ENCODE assay signal across 24 mouse cellular contexts in genomic region chr8:122584981-122585380, GRCm38 (mm10). TPM values are rescaled to one million over a fixed set of nuclear protein-coding genes. Genes with fewer than 3 reads are reported as not detected.
DNase-seq lines count a peak whose midpoint lies in the region; ATAC-seq and TF ChIP-seq lines count a peak whose summit lies in the region.
"Had no signal": no experiment of that assay in that cellular context is flagged by ENCODE, and none has a peak within 500 bp of the region (broad histone marks: within the 10 kb centered on the region; RNA-seq: fewer than 3 reads in every experiment).

No protein-coding gene starts in this region.

- no peak for TF ChIP-seq EP300 in heart, postnatal 0 days (IDR thresholded peaks at IDR 0.05; ENCODE audit: low read depth)

- no peak overlapping the region for H3K9ac ChIP-seq in heart, postnatal 0 days (replicated peaks; ENCODE audit: low read depth, low read length)
- H3K9ac ChIP-seq: embryonic facial prominence, embryonic 13.5 days; heart, embryonic 12.5 days; hindbrain, embryonic 12.5 days; liver, embryonic 15.5 days; midbrain, embryonic 12.5 days had no signal

- 75% methylated on average over 9 of the region's 9 CpGs for WGBS in heart, postnatal 0 days
- 87% methylated on average over 9 of the region's 9 CpGs for WGBS in macrophage (ENCODE audit: missing documents)

- H3K27ac ChIP-seq in heart, postnatal 0 days (ENCODE audit: low read depth): no peak overlapping the region
- peak overlapping the region; percentile 34; the same call in 1 of the 2 replicates for H3K27ac ChIP-seq in embryonic fibroblast, embryonic 13.5 days (ENCODE audit: insufficient read depth, low read length)
- peak overlapping the region; percentile 68 for H3K27ac ChIP-seq in macrophage
- H3K27ac ChIP-seq: embryonic facial prominence, embryonic 13.5 days; hindbrain, embryonic 12.5 days; liver, embryonic 15.5 days; midbrain, embryonic 12.5 days had no signal

- no peak for DNase-seq in heart, postnatal 0 days (ENCODE audit: low spot score)
- DNase-seq in heart, adult 11 months: no peak
- DNase-seq in urinary bladder, postnatal 25 days (ENCODE audit: low spot score): no peak
- no peak for DNase-seq in gastrocnemius, adult 18-20 months (ENCODE audit: low spot score)
- no peak for DNase-seq in ovary, adult 18-20 months (ENCODE audit: low spot score)
- DNase-seq: cerebellum, adult 18-20 months; cerebellum, postnatal 25 days; embryo, embryonic 11 days; heart, postnatal 14 days; kidney, postnatal 36 days; left cerebral cortex, postnatal 4 days; liver; lung, postnatal 4 days; right cerebral cortex, postnatal 14 days; thymus, adult 18-20 months; thymus, postnatal 36 days had no signal

- no peak for TF ChIP-seq CTCF in heart, postnatal 0 days (IDR thresholded peaks at IDR 0.05; ENCODE audit: low read depth)
- TF ChIP-seq CTCF in embryonic fibroblast, embryonic 13.5 days (IDR thresholded peaks at IDR 0.05; ENCODE audit: borderline replicate concordance, insufficient read depth, low read length): no peak

- H3K4me3 ChIP-seq in heart, postnatal 0 days (ENCODE audit: low read depth, low read length): no peak overlapping the region
- no peak overlapping the region for H3K4me3 ChIP-seq in embryonic fibroblast, embryonic 13.5 days (ENCODE audit: insufficient read depth, low read length)
- H3K4me3 ChIP-seq in macrophage (ENCODE audit: inconsistent target): no peak overlapping the region
- H3K4me3 ChIP-seq: embryonic facial prominence, embryonic 13.5 days; heart, embryonic 12.5 days; hindbrain, embryonic 12.5 days; liver, embryonic 15.5 days; midbrain, embryonic 12.5 days had no signal

- no peaks in the 10 kb centered on the region for H3K9me3 ChIP-seq in heart, postnatal 0 days (replicated peaks; ENCODE audit: control insufficient read depth, low read length)
- H3K9me3 ChIP-seq: embryonic facial prominence, embryonic 13.5 days; heart, embryonic 12.5 days; hindbrain, embryonic 12.5 days; liver, embryonic 15.5 days; midbrain, embryonic 12.5 days had no signal

- no peaks in the 10 kb centered on the region for H3K79me2 ChIP-seq in macrophage (ENCODE audit: inconsistent target)

- H3K4me2 ChIP-seq in heart, postnatal 0 days (ENCODE audit: low read depth, low read length): no peak overlapping the region
- H3K4me2 ChIP-seq: embryonic facial prominence, embryonic 13.5 days; heart, embryonic 12.5 days; hindbrain, embryonic 12.5 days; midbrain, embryonic 12.5 days had no signal

- H3K27me3 ChIP-seq in heart, postnatal 0 days (ENCODE audit: control insufficient read depth, insufficient read depth, low read length): no peaks in the 10 kb centered on the region
- H3K27me3 ChIP-seq: embryonic facial prominence, embryonic 13.5 days; heart, embryonic 12.5 days; hindbrain, embryonic 12.5 days; liver, embryonic 15.5 days; midbrain, embryonic 12.5 days had no signal

- no peaks in the 10 kb centered on the region for H3K4me1 ChIP-seq in heart, postnatal 0 days (ENCODE audit: control insufficient read depth, insufficient read depth)
- peaks cover 11% of the 10 kb centered on the region for H3K4me1 ChIP-seq in embryonic fibroblast, embryonic 13.5 days (ENCODE audit: control insufficient read depth, insufficient read depth, low read length)

- H3K36me3 ChIP-seq in heart, postnatal 0 days (replicated peaks; ENCODE audit: control insufficient read depth, insufficient read depth, low read length): no peaks in the 10 kb centered on the region
- H3K36me3 ChIP-seq in macrophage (ENCODE audit: inconsistent target): no peaks in the 10 kb centered on the region
- H3K36me3 ChIP-seq: embryonic facial prominence, embryonic 13.5 days; heart, embryonic 12.5 days; hindbrain, embryonic 12.5 days; liver, embryonic 15.5 days; midbrain, embryonic 12.5 days had no signal

- peak; percentile 24; the same call in 1 of the 2 replicates for ATAC-seq in heart, postnatal 0 days (ENCODE audit: insufficient read depth, low read depth)
- ATAC-seq: forebrain, embryonic 14.5 days had no signal

- TF ChIP-seq POLR2A in embryonic fibroblast, embryonic 13.5 days (IDR thresholded peaks at IDR 0.05; ENCODE audit: low read depth, low read length): no peak

RNA-seq across cellular contexts. Expression of gene Aprt, which starts 8.3 kb away (rescaled TPM):
- 106 and 112 TPM in 2 replicates for total RNA-seq in heart, postnatal 0 days (2014; rRNA removed; ENCODE audit: low replicate concordance)
- polyA plus RNA-seq in heart, postnatal 0 days (2015; fragmentation: Nextera tagmentation; extraction: Ambion mirVana): 104 and 119 TPM in 2 replicates
- 140 and 214 TPM in 2 replicates for polyA plus RNA-seq in embryonic fibroblast, embryonic 13.5 days (2011; ENCODE audit: insufficient read length, low read depth, missing spikeins)
- 10 to 100 TPM; 16.7 to 82.3 (median 52.8) TPM for total RNA-seq in macrophage (2018; cell fraction: chromatin; rRNA removed)
- total RNA-seq in macrophage (2018; cell fraction: cytosol; rRNA removed): 100 to 1,000 TPM; 122 to 199 (median 155) TPM
- 100 to 1,000 TPM in 4 of 26 experiments, 10 to 100 TPM in 22; 46.0 to 149 (median 72.7) TPM for total RNA-seq in macrophage (2018; cell fraction: nucleus; rRNA removed)
- 89.7 to 305 TPM (median 145 TPM) in 3 replicates for polyA plus RNA-seq in macrophage (2018)
- total RNA-seq in gastrocnemius, adult 18-20 months (2021): 10 to 100 TPM; 39.6 to 40.1 TPM

RNA-seq across cellular contexts. Expression of gene Cdt1, which starts 17.2 kb away (rescaled TPM):
- total RNA-seq in heart, postnatal 0 days (2014; rRNA removed; ENCODE audit: low replicate concordance): 27.5 and 52.3 TPM in 2 replicates
- polyA plus RNA-seq in heart, postnatal 0 days (2015; fragmentation: Nextera tagmentation; extraction: Ambion mirVana): 9.9 and 10.0 TPM in 2 replicates
- 11.8 and 15.9 TPM in 2 replicates for polyA plus RNA-seq in embryonic fibroblast, embryonic 13.5 days (2011; ENCODE audit: insufficient read length, low read depth, missing spikeins)
- total RNA-seq in macrophage (2018; cell fraction: chromatin; rRNA removed): 10 to 100 TPM in 24 of 26 experiments, 1 to 10 TPM in 2; 5.9 to 60.1 (median 21.2) TPM
- total RNA-seq in macrophage (2018; cell fraction: cytosol; rRNA removed): 10 to 100 TPM; 14.4 to 42.5 (median 21.0) TPM
- total RNA-seq in macrophage (2018; cell fraction: nucleus; rRNA removed): 10 to 100 TPM; 11.5 to 96.2 (median 21.4) TPM
- 11.1 to 84.7 TPM (median 15.5 TPM) in 3 replicates for polyA plus RNA-seq in macrophage (2018)
- under 1 TPM; 0.30 to 0.66 TPM for total RNA-seq in gastrocnemius, adult 18-20 months (2021)

RNA-seq across cellular contexts. Expression of gene Galns, which starts 26.3 kb away (rescaled TPM):
- 11.6 and 16.1 TPM in 2 replicates for total RNA-seq in heart, postnatal 0 days (2014; rRNA removed; ENCODE audit: low replicate concordance)
- polyA plus RNA-seq in heart, postnatal 0 days (2015; fragmentation: Nextera tagmentation; extraction: Ambion mirVana): 5.7 and 7.2 TPM in 2 replicates
- 12.1 and 15.4 TPM in 2 replicates for polyA plus RNA-seq in embryonic fibroblast, embryonic 13.5 days (2011; ENCODE audit: insufficient read length, low read depth, missing spikeins)
- 10 to 100 TPM; 10.3 to 60.8 (median 33.9) TPM for total RNA-seq in macrophage (2018; cell fraction: chromatin; rRNA removed)
- total RNA-seq in macrophage (2018; cell fraction: cytosol; rRNA removed): 100 to 1,000 TPM in 8 of 26 experiments, 10 to 100 TPM in 18; 70.1 to 132 (median 87.3) TPM
- total RNA-seq in macrophage (2018; cell fraction: nucleus; rRNA removed): 100 to 1,000 TPM in 6 of 26 experiments, 10 to 100 TPM in 20; 33.0 to 130 (median 90.1) TPM
- polyA plus RNA-seq in macrophage (2018): 70.7 to 140 TPM (median 99.8 TPM) in 3 replicates
- 1 to 10 TPM; 1.0 to 1.1 TPM for total RNA-seq in gastrocnemius, adult 18-20 months (2021)

RNA-seq across cellular contexts. Expression of gene Trappc2l, which starts 26.5 kb away (rescaled TPM):
- 3.1 and 5.2 TPM in 2 replicates for total RNA-seq in heart, postnatal 0 days (2014; rRNA removed; ENCODE audit: low replicate concordance)
- polyA plus RNA-seq in heart, postnatal 0 days (2015; fragmentation: Nextera tagmentation; extraction: Ambion mirVana): 68.8 and 70.9 TPM in 2 replicates
- polyA plus RNA-seq in embryonic fibroblast, embryonic 13.5 days (2011; ENCODE audit: insufficient read length, low read depth, missing spikeins): 44.2 and 45.8 TPM in 2 replicates
- total RNA-seq in macrophage (2018; cell fraction: chromatin; rRNA removed): 100 to 1,000 TPM in 1 of 26 experiments, 10 to 100 TPM in 24, 1 to 10 TPM in 1; 9.3 to 112 (median 48.1) TPM
- total RNA-seq in macrophage (2018; cell fraction: cytosol; rRNA removed): 10 to 100 TPM; 46.6 to 71.7 (median 62.5) TPM
- 10 to 100 TPM; 19.8 to 65.7 (median 38.5) TPM for total RNA-seq in macrophage (2018; cell fraction: nucleus; rRNA removed)
- polyA plus RNA-seq in macrophage (2018): 54.4 to 79.3 TPM (median 76.9 TPM) in 3 replicates
- 10 to 100 TPM; 39.9 to 46.1 TPM for total RNA-seq in gastrocnemius, adult 18-20 months (2021)

RNA-seq across cellular contexts. Expression of gene Piezo1, which starts 33.9 kb away (rescaled TPM):
- total RNA-seq in heart, postnatal 0 days (2014; rRNA removed; ENCODE audit: low replicate concordance): 87.0 and 92.7 TPM in 2 replicates
- 8.0 and 10.1 TPM in 2 replicates for polyA plus RNA-seq in heart, postnatal 0 days (2015; fragmentation: Nextera tagmentation; extraction: Ambion mirVana)
- polyA plus RNA-seq in embryonic fibroblast, embryonic 13.5 days (2011; ENCODE audit: insufficient read length, low read depth, missing spikeins): 146 and 158 TPM in 2 replicates
- total RNA-seq in macrophage (2018; cell fraction: chromatin; rRNA removed): 1,000 to 10,000 TPM in 3 of 26 experiments, 100 to 1,000 TPM in 22, 10 to 100 TPM in 1; 87.6 to 1,687 (median 236) TPM
- 100 to 1,000 TPM in 1 of 26 experiments, 10 to 100 TPM in 25; 40.5 to 139 (median 66.7) TPM for total RNA-seq in macrophage (2018; cell fraction: cytosol; rRNA removed)
- 100 to 1,000 TPM; 100 to 685 (median 171) TPM for total RNA-seq in macrophage (2018; cell fraction: nucleus; rRNA removed)
- 43.2 to 134 TPM (median 57.2 TPM) in 3 replicates for polyA plus RNA-seq in macrophage (2018)
- 10 to 100 TPM; 11.5 to 13.2 TPM for total RNA-seq in gastrocnemius, adult 18-20 months (2021)
